Mouse (Mus musculus) liver, adult 2 months (tissue): Measurements from ENCODE around the gene Krtcap2. TPM values are rescaled to one million over a fixed set of nuclear protein-coding genes. Genes with fewer than 3 reads are reported as not detected.

ENCODE experiments used
- DNase-seq: peaks from one replicate; pipeline ENCODE4 v3.0.0-alpha.2; 2011; ENCODE audit warnings: low read depth, low spot score; ENCODE audit errors: extremely low read depth
- H3K27ac ChIP-seq: fragments of 200-500 bp; replicated peaks from 2 replicates; pipeline ENCODE4 v1.5.1; 2012; ENCODE audit warnings: low read depth, mild to moderate bottlenecking, control low read depth, inconsistent platforms, low read length; ENCODE audit not compliant: insufficient read depth
- H3K27me3 ChIP-seq: fragments of 200-500 bp; 2 replicates; pipeline ENCODE4 v1.6.1; 2012; ENCODE audit warnings: mild to moderate bottlenecking, moderate library complexity, low read length, inconsistent platforms; ENCODE audit not compliant: control insufficient read depth, insufficient read depth
- H3K36me3 ChIP-seq: fragments of 200-500 bp; 2 replicates; pipeline ENCODE4 v1.6.1; 2012; ENCODE audit warnings: low read length, inconsistent platforms; ENCODE audit not compliant: control insufficient read depth, insufficient read depth
- H3K4me1 ChIP-seq: fragments of 200-500 bp; 2 replicates; pipeline ENCODE4 v1.6.1; 2011; ENCODE audit warnings: low read length; ENCODE audit not compliant: control insufficient read depth, insufficient read depth
- H3K4me3 ChIP-seq: fragments of 200-500 bp; 2 replicates; pipeline ENCODE4 v1.5.1; 2011; ENCODE audit warnings: low read depth, mild to moderate bottlenecking, control low read depth, low read length, moderate library complexity; ENCODE audit not compliant: insufficient read depth
- H3K79me2 ChIP-seq: fragments of 200-500 bp; 2 replicates; pipeline ENCODE4 v1.6.1; 2012; ENCODE audit warnings: inconsistent platforms, mild to moderate bottlenecking, low read length, moderate library complexity; ENCODE audit not compliant: control insufficient read depth, insufficient read depth
- H3K9ac ChIP-seq: fragments of 200-500 bp; 2 replicates; pipeline ENCODE4 v1.6.1; 2012; ENCODE audit warnings: low read depth, mild to moderate bottlenecking, control low read depth, inconsistent platforms, low read length
- CTCF ChIP-seq: fragments of 200-500 bp; IDR thresholded peaks from 2 replicates; pipeline ENCODE4 v1.5.1; 2011; ENCODE audit warnings: low read depth, low read length, control low read depth
- POLR2A ChIP-seq: fragments of 200-500 bp; IDR thresholded peaks from 2 replicates; pipeline ENCODE4 v1.6.1; 2011; ENCODE audit warnings: low read length, control low read depth; ENCODE audit not compliant: insufficient read depth; ENCODE audit errors: extremely low read depth
- WGBS: fragments of 180-500 bp; shearing (Covaris S2); methylation state at CpG from one replicate; pipeline ENCODE4 v1.1.7; 2018; 5-methylcytosine and 5-hydroxymethylcytosine counted together
- polyA plus RNA-seq: library from polyadenylated mRNA; depleted of rRNA; stranded (reverse); fragments of >200 nt; gene quantifications from 2 replicates; pipeline ENCODE4 v1.2.3, GENCODE M21; 2012
- total RNA-seq: library from RNA; depleted of rRNA; stranded (reverse); fragments of >200 nt; gene quantifications from 2 replicates; pipeline ENCODE4 v1.2.3, GENCODE M21; 2014

The Krtcap2 gene
- total and polyA plus RNA-seq, 2 experiments = 45.1 to 197 TPM

- Histone ChIP-seq H3K27me3 (no peaks in the 10 kb centered on the region), H3K4me3 (no peak overlapping the region), H3K9ac (no peak overlapping the region), H3K36me3 (no peaks in the 10 kb centered on the region), H3K27ac (no peak overlapping the region), H3K4me1 (peaks cover 4% of the 10 kb centered on the region; the same call in 1 of the 2 replicates), H3K79me2 (no peaks in the 10 kb centered on the region)
- 87% methylated on average over 21 of the region's 21 CpGs for WGBS
- DNase-seq = no peak
- TF ChIP-seq POLR2A = no peak
- no peak for TF ChIP-seq CTCF
Observed at GRCm38 (mm10) chr3:89237682-89238081, 8.1 kb upstream of the Krtcap2 start.

DNA sequence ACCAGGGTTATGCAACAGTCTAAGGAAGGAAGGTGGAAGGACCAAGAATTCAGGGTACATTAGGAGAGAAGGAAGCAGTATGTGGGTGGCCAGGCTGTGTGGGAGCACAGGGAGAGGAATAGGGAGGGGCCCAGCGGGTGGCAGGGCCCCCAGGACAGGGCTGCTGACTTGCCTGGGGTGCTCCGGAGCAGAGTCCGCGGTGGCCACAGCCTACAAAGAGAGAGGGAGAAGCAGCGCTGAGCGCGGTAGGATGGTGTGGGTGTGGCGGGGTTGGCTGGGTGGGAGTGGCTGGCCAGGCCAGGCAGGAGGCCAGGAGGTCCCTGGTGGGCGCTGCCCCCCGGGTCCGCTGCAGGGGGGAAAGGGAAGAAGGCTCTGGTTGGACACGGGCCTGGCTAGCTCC is 7.3 kb upstream of the Krtcap2 start:
- 52% methylated on average over 12 of the region's 12 CpGs for WGBS
- Histone ChIP-seq H3K27ac (no peak overlapping the region), H3K79me2 (no peaks in the 10 kb centered on the region), H3K36me3 (no peaks in the 10 kb centered on the region), H3K4me3 (peak overlapping the region; percentile 6; the same call in 1 of the 2 replicates), H3K4me1 (peaks cover 6% of the 10 kb centered on the region; the same call in 1 of the 2 replicates), H3K27me3 (no peaks in the 10 kb centered on the region), H3K9ac (no peak overlapping the region)
- no peak for DNase-seq
- TF ChIP-seq CTCF (no peak), POLR2A (no peak)

GRCm38 (mm10) chr3:89242331-89242895 is 3.4 kb upstream of the Krtcap2 start:
- Histone ChIP-seq H3K9ac (no peak overlapping the region), H3K27me3 (no peaks in the 10 kb centered on the region), H3K36me3 (no peaks in the 10 kb centered on the region), H3K27ac (no peak overlapping the region), H3K4me3 (no peak overlapping the region), H3K79me2 (no peaks in the 10 kb centered on the region), H3K4me1 (peaks cover 10% of the 10 kb centered on the region; the same call in 1 of the 2 replicates)
- peak; percentile 59 for DNase-seq
- 62% methylated on average over 9 of the region's 9 CpGs for WGBS
- TF ChIP-seq CTCF = peak; percentile 58; the same call in 1 of the 2 replicates
- no peak for TF ChIP-seq POLR2A

DNA sequence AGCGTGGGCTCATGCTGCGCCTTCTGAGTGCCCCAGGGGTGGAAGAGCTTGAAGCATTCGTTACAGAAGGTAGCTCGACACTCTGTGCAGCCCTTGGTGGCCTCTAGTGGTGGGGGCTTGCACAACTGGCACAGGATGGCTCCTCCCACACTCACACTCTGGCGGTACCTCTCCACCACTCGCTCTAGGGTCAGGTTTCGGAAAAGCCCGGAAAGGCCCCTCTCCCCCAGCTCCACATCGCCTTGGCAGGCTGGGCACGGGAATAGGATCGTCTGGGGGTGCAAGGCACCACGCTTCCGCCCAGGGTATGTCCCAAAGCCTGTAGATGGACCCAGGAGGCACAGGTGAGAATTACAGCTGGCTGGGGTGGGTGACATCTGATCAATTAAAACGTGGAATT is 2.2 kb upstream of the Krtcap2 start:
- 43% methylated on average over 14 of the region's 14 CpGs for WGBS
- TF ChIP-seq CTCF = 0 out of 2 replicates have a peak, but pooled peaks have one; percentile 16
- TF ChIP-seq POLR2A = no peak
- Histone ChIP-seq H3K4me1 (peaks cover 12% of the 10 kb centered on the region; the same call in 1 of the 2 replicates), H3K36me3 (no peaks in the 10 kb centered on the region), H3K79me2 (no peaks in the 10 kb centered on the region), H3K27me3 (no peaks in the 10 kb centered on the region), H3K27ac (no peak overlapping the region), H3K4me3 (no peak overlapping the region), H3K9ac (no peak overlapping the region)
- no peak for DNase-seq

- H3K9ac ChIP-seq = no peak overlapping the region
- H3K4me1 ChIP-seq = peaks cover 12% of the 10 kb centered on the region; the same call in 1 of the 2 replicates
- H3K36me3 ChIP-seq = no peaks in the 10 kb centered on the region
- 36% methylated on average over 25 of the region's 25 CpGs for WGBS
- no peak for TF ChIP-seq POLR2A
- 0 out of 2 replicates have a peak, but pooled peaks have one; percentile 27 for TF ChIP-seq CTCF
- no peaks in the 10 kb centered on the region for H3K27me3 ChIP-seq
- no peaks in the 10 kb centered on the region for H3K79me2 ChIP-seq
- no peak overlapping the region for H3K27ac ChIP-seq
- H3K4me3 ChIP-seq = no peak overlapping the region
- no peak for DNase-seq
Observed at GRCm38 (mm10) chr3:89244158-89244981, 1.4 kb upstream of the Krtcap2 start.
